8 mouse cellular contexts compared by ENCODE assay signal in genomic region chr1:74332241-74332763, GRCm38 (mm10). TPM values are rescaled to one million over a fixed set of nuclear protein-coding genes. Genes with fewer than 3 reads are reported as not detected.
DNase-seq lines count a peak whose midpoint lies in the region; ATAC-seq lines count a peak whose summit lies in the region.

No protein-coding gene starts in this region.

- H3K4me3 ChIP-seq in heart, embryonic 14.5 days (ENCODE audit: control insufficient read depth in 1 of 2, insufficient read depth in 1 of 2, low read depth in 1 of 2, low read length in 2 of 2) = peak overlapping the region; percentile 44 to 54
- peak overlapping the region; percentile 59 for H3K4me3 ChIP-seq in liver, embryonic 13.5 days (replicated peaks)
- H3K4me3 ChIP-seq in stomach, embryonic 16.5 days (replicated peaks; ENCODE audit: low read length) = peak overlapping the region; percentile 54

- H3K27ac ChIP-seq in heart, embryonic 14.5 days (replicated peaks in 1 of 2; ENCODE audit: control insufficient read depth in 1 of 2, insufficient read depth in 1 of 2, low read depth in 2 of 2, low read length in 2 of 2) = peak overlapping the region; percentile 67 to 76
- H3K27ac ChIP-seq in liver, embryonic 13.5 days = no peak overlapping the region
- H3K27ac ChIP-seq in stomach, embryonic 16.5 days (ENCODE audit: low read length) = peak overlapping the region; percentile 77

- WGBS in heart, embryonic 14.5 days = 0% methylated on average over 36 of the region's 36 CpGs
- WGBS in liver, embryonic 13.5 days (ENCODE audit: insufficient replicate concordance) = under 1% methylated on average over 36 of the region's 36 CpGs
- under 1% methylated on average over 36 of the region's 36 CpGs for WGBS in stomach, embryonic 16.5 days

- ATAC-seq in CD4-positive, CD25-positive, alpha-beta regulatory T cell, adult 4 months = peak; percentile 93
- peak; percentile 92 for ATAC-seq in heart, embryonic 14.5 days (ENCODE audit: insufficient number of reproducible peaks, insufficient read depth, low FRiP score, low read depth)
- ATAC-seq in liver, embryonic 13.5 days (ENCODE audit: low read depth) = peak; percentile 93
- peak; percentile 96 for ATAC-seq in stomach, embryonic 16.5 days (ENCODE audit: insufficient read depth, low FRiP score)

- peak; percentile 76 for DNase-seq in c-Kit-negative CD71-positive TER-119-positive erythroid progenitor cells, embryonic 14.5 days (ENCODE audit: low read depth, low spot score)
- DNase-seq in fibroblast of lung, adult 2 months (ENCODE audit: low read depth) = peak; percentile 76
- peak; percentile 99 for DNase-seq in kidney, postnatal 14 days
- peak; percentile 94 for DNase-seq in liver, embryonic 13.5 days
- peak; percentile 93 for DNase-seq in neural tube, embryonic 10.5 days (ENCODE audit: extremely low spot score, low spot score)

- H3K4me2 ChIP-seq in heart, embryonic 14.5 days (ENCODE audit: low read length) = peak overlapping the region; percentile 83
- peak overlapping the region; percentile 91 for H3K4me2 ChIP-seq in liver, embryonic 13.5 days
- peak overlapping the region; percentile 92 for H3K4me2 ChIP-seq in stomach, embryonic 16.5 days (ENCODE audit: low read depth, low read length)

- H3K9me3 ChIP-seq in heart, embryonic 14.5 days (ENCODE audit: control insufficient read depth, low read length) = no peaks in the 10 kb centered on the region
- no peaks in the 10 kb centered on the region for H3K9me3 ChIP-seq in liver, embryonic 13.5 days (replicated peaks)
- no peaks in the 10 kb centered on the region for H3K9me3 ChIP-seq in stomach, embryonic 16.5 days (replicated peaks; ENCODE audit: control insufficient read depth, low read length)

- H3K9ac ChIP-seq in heart, embryonic 14.5 days (ENCODE audit: low read length) = peak overlapping the region; percentile 71
- H3K9ac ChIP-seq in liver, embryonic 13.5 days = peak overlapping the region; percentile 66; the same call in 1 of the 2 replicates
- peak overlapping the region; percentile 74 for H3K9ac ChIP-seq in stomach, embryonic 16.5 days (ENCODE audit: low read length)

- H3K4me1 ChIP-seq in heart, embryonic 14.5 days (ENCODE audit: control insufficient read depth in 2 of 2, insufficient read depth in 2 of 2, low read length in 2 of 2) = peaks cover 23 to 49% of the 10 kb centered on the region in 2 experiments
- peaks cover 42% of the 10 kb centered on the region for H3K4me1 ChIP-seq in liver, embryonic 13.5 days (replicated peaks)
- H3K4me1 ChIP-seq in stomach, embryonic 16.5 days (ENCODE audit: control insufficient read depth, insufficient read depth, low read length) = peaks cover 25% of the 10 kb centered on the region

- peaks cover 4% of the 10 kb centered on the region; the same call in 1 of the 2 replicates for H3K36me3 ChIP-seq in heart, embryonic 14.5 days (ENCODE audit: control insufficient read depth, insufficient read depth, low read length)
- H3K36me3 ChIP-seq in liver, embryonic 13.5 days = no peaks in the 10 kb centered on the region
- no peaks in the 10 kb centered on the region for H3K36me3 ChIP-seq in stomach, embryonic 16.5 days (ENCODE audit: control insufficient read depth, insufficient read depth, low read length)

- H3K27me3 ChIP-seq in heart, embryonic 14.5 days (ENCODE audit: control insufficient read depth, insufficient read depth, low read length) = no peaks in the 10 kb centered on the region
- peaks cover 7% of the 10 kb centered on the region for H3K27me3 ChIP-seq in liver, embryonic 13.5 days
- no peaks in the 10 kb centered on the region for H3K27me3 ChIP-seq in stomach, embryonic 16.5 days (ENCODE audit: control insufficient read depth, insufficient read depth, low read length)

RNA-seq across cellular contexts. Expression of gene Tmbim1, which starts 26.9 kb away (rescaled TPM):
- polyA plus RNA-seq in CD4-positive, CD25-positive, alpha-beta regulatory T cell, adult 4 months (2017; shearing (Covaris generic)) = 10 to 100 TPM; 16.7 to 27.5 TPM
- polyA plus RNA-seq in heart, embryonic 14.5 days (2014; fragmentation: Nextera tagmentation; extraction: Ambion mirVana) = 39.1 and 40.5 TPM in 2 replicates
- 15.9 and 18.0 TPM in 2 replicates for polyA plus RNA-seq in liver, embryonic 13.5 days (2015; fragmentation: Nextera tagmentation; extraction: Ambion mirVana)
- 105 and 150 TPM in 2 replicates for polyA plus RNA-seq in stomach, embryonic 16.5 days (2015; fragmentation: Nextera tagmentation; extraction: Ambion mirVana)

RNA-seq across cellular contexts. Expression of gene Catip, which starts 29.6 kb away (rescaled TPM):
- under 1 TPM in 1 of 2 experiments, not detected in 1; 0.29 TPM for polyA plus RNA-seq in CD4-positive, CD25-positive, alpha-beta regulatory T cell, adult 4 months (2017; shearing (Covaris generic))
- polyA plus RNA-seq in heart, embryonic 14.5 days (2014; fragmentation: Nextera tagmentation; extraction: Ambion mirVana) = 0.34 and 0.55 TPM in 2 replicates
- polyA plus RNA-seq in liver, embryonic 13.5 days (2015; fragmentation: Nextera tagmentation; extraction: Ambion mirVana) = 0.08 and 0.13 TPM in 2 replicates
- polyA plus RNA-seq in stomach, embryonic 16.5 days (2015; fragmentation: Nextera tagmentation; extraction: Ambion mirVana) = 0.66 and 0.77 TPM in 2 replicates

RNA-seq across cellular contexts. Expression of gene Slc11a1, which starts 42.7 kb away (rescaled TPM):
- polyA plus RNA-seq in CD4-positive, CD25-positive, alpha-beta regulatory T cell, adult 4 months (2017; shearing (Covaris generic)) = 1 to 10 TPM in 1 of 2 experiments, under 1 TPM in 1; 0.78 to 4.0 TPM
- 4.4 and 4.9 TPM in 2 replicates for polyA plus RNA-seq in heart, embryonic 14.5 days (2014; fragmentation: Nextera tagmentation; extraction: Ambion mirVana)
- 9.6 and 10.0 TPM in 2 replicates for polyA plus RNA-seq in liver, embryonic 13.5 days (2015; fragmentation: Nextera tagmentation; extraction: Ambion mirVana)
- polyA plus RNA-seq in stomach, embryonic 16.5 days (2015; fragmentation: Nextera tagmentation; extraction: Ambion mirVana) = 7.7 and 8.7 TPM in 2 replicates

RNA-seq across cellular contexts. Expression of gene Pnkd, which starts 47.6 kb away (rescaled TPM):
- 10 to 100 TPM; 78.8 to 83.8 TPM for polyA plus RNA-seq in CD4-positive, CD25-positive, alpha-beta regulatory T cell, adult 4 months (2017; shearing (Covaris generic))
- polyA plus RNA-seq in heart, embryonic 14.5 days (2014; fragmentation: Nextera tagmentation; extraction: Ambion mirVana) = 320 and 338 TPM in 2 replicates
- polyA plus RNA-seq in liver, embryonic 13.5 days (2015; fragmentation: Nextera tagmentation; extraction: Ambion mirVana) = 36.5 and 39.8 TPM in 2 replicates
- 108 and 119 TPM in 2 replicates for polyA plus RNA-seq in stomach, embryonic 16.5 days (2015; fragmentation: Nextera tagmentation; extraction: Ambion mirVana)

RNA-seq across cellular contexts. Expression of gene Aamp, which starts 47.8 kb away (rescaled TPM):
- polyA plus RNA-seq in CD4-positive, CD25-positive, alpha-beta regulatory T cell, adult 4 months (2017; shearing (Covaris generic)) = 100 to 1,000 TPM; 205 to 288 TPM
- 180 and 187 TPM in 2 replicates for polyA plus RNA-seq in heart, embryonic 14.5 days (2014; fragmentation: Nextera tagmentation; extraction: Ambion mirVana)
- polyA plus RNA-seq in liver, embryonic 13.5 days (2015; fragmentation: Nextera tagmentation; extraction: Ambion mirVana) = 104 and 107 TPM in 2 replicates
- 227 and 252 TPM in 2 replicates for polyA plus RNA-seq in stomach, embryonic 16.5 days (2015; fragmentation: Nextera tagmentation; extraction: Ambion mirVana)
